Mouse (Mus musculus) left cerebral cortex, adult 9 months (tissue): Measurements from ENCODE around the gene Plagl1.
A peak's percentile ranks its signal among the peaks of the same experiment; 100 is the strongest.

Experiments used
- DNase-seq, 2 experiments: peaks; one replicate each; pipeline ENCODE4 v3.0.0; 2022; ENCODE audit warnings: low spot score in 2 of 2

The Plagl1 gene

GRCm38 (mm10) chr10:13135276-13135675, 75.0 kb downstream of the Plagl1 start:
- DNase-seq: no peak

- DNase-seq: no peak
These were observed 75.4 kb downstream of the Plagl1 start for GRCm38 (mm10) chr10:13135751-13136150.

GRCm38 (mm10) chr10:13137906-13138305, 77.6 kb downstream of the Plagl1 start:
- DNase-seq: no peak

DNA sequence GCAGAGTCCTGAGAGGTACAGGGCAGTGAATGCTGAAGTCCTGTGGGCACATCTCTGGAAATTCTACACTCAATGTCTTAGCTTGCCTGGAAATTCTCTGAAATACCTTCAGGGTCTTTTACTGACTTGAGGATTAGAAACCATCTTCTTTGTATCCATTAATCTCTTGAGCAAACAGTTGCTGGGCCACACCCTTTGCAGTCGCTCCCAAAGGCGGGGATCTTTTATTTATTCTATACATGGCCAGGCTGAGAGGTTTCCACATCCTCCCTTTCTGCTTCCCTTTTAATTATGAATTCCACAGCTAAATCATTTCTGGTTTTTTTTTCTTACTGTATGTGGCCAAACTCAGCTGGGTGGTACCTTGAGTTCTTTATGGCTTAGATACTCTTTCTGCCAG, 80.1 kb downstream of the Plagl1 start:
- DNase-seq: no peak

GRCm38 (mm10) chr10:13150435-13150834, 90.1 kb downstream of the Plagl1 start:
- no peak for DNase-seq

DNA sequence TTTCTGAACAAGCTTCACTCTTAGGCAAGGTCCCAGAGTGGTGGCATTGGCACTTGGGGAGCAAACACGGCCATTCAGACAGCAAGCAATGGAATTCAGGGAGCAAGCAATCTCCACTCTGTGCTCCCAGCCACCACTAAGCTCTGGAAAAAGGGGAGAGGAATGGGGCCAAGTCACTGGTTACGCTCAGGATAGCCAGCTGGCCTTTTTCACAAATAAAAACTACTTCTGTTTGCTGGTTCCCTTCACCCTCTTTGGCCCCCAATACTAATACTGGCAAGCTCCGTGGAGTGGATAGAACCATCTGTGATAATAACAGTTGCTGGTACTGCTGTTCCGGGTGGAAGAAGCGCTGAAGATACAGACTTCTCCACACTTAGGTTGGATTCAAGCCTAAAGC, 91.0 kb downstream of the Plagl1 start:
- peak in 1 of 2 experiments; percentile 5 for DNase-seq

DNA sequence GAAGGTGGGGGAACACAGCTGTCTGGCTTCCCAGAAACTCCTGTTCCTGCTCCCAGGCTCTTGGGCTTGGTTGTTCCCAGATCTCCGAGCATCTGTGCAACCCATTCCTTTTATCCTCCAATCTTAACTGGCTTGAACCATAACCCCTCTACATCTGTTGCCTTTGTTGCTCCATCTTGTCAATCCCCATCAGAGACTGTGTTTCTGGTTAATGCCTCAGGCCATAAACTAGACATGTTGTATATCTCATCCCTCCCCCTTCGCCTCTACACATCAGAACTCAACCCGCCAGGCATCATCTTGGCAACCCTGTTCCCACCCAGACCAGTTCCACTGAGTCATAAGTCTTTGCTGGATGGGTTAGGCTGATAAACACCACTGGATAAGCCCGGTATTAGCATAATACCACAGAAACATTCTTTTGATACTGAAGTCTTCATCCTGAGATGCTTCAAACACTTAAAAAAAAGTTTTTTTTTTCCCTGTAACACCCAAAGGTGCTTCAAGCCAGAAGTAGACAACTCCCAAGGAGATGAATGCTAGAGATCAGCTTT, 92.6 kb downstream of the Plagl1 start:
- DNase-seq: no peak

DNA sequence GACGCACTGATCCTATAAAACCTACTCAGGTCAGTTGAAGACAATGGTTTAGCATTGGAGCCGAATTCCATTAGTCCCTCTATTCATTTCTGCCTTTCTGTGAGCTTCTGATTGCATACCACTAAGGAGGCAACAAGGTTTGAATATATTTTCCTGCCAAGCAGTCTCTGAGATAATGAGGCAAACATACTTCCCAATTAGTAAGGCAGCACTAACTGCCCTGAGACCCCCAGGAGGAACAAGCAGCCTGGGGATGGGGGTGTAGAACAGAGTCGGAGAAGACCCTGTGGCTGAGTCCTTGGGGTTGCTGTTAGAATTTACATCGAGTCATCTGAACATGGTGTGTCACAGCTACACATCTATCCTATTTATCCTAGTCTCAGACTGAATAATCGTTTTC, 95.1 kb downstream of the Plagl1 start:
- DNase-seq: no peak

DNA sequence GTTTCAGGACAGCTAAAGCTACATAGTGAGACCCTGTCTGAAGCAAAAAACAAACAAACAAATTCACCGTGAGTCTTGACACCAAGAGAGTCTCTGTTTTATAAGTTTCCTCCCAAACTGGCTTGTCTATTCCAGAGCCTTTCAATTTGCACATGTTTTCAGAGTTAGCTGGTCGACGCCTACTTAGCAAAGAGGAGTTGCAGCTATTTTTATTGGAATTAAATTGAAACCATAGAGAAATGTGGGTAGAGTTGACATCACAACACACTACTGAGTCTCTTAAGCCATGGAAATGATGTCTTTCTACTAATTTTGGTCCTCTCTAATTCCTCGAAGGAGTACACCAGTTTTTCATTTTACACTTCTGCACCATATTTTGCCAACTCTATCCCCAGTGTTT, 100.6 kb downstream of the Plagl1 start:
- no peak for DNase-seq

DNA sequence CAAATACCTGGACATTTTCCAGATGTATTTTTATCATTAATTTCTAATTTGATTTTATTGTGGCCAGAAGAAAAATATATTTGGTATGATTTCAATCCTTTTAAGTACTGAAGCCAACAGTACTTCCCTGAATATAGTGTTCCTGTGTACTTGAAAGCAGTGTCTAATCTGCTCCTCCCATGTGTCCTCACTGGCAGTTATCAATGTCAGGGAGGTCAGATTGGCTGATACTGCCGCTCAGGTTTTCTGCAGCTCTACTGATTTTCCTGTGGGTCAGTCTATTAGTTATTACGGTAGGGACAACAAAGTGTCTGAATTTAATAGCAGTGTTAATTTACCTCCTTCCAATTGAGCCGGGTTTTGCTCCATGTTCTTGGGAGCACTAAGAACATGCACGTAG, 101.7 kb downstream of the Plagl1 start:
- DNase-seq: no peak

DNA sequence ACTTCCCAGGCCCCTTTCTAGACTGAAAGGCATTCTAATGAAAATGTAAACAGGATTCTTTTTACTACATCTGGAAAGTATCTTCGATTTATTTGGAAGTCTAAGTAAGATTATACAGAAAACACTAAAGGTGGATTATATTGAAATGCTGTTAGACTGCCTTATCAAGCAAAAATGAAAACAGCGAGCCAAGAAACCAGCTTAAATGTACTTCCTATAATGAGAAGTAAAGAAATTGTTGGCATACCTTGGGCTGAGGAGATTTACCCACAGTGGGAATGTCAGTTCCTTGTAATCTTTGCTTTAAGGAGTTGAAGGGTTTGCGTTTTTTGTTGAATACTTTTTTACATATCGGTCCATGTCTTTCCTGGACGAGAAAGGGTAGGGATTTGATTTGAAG, 108.2 kb downstream of the Plagl1 start:
- DNase-seq: no peak

DNA sequence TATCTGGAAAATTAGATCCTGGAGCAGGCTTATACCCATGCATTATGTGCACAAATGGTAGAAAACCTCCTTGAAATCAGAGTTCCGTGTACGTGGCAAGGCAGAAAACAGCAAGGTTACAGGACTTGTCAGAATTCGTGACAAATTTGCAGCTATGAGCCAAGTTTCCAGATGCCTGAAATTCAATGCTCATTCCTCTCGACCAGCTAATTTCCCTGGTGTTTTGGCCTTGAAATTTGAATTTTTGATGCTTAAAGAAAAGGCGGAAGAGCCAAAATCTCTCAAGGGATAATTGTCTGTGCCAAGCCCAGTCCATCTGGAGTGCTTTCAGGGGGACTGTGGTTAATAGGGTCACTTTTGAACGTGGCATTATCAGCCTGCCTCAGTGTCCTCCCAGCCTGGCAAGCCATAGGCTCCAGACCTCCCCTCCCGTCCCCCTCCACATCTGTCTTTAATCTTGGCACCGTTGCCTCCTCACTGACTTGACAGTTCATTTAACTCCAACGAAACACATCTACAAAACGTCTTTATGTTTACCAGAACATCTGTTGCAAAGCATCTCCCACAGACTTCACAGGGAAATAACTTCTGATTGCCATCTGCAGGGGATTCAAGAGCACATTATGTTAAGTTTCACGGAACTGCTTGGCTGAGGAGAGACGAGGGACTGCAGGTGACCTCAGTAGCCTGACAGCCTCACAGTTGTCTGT, 110.6 kb downstream of the Plagl1 start:
- no peak for DNase-seq

DNA sequence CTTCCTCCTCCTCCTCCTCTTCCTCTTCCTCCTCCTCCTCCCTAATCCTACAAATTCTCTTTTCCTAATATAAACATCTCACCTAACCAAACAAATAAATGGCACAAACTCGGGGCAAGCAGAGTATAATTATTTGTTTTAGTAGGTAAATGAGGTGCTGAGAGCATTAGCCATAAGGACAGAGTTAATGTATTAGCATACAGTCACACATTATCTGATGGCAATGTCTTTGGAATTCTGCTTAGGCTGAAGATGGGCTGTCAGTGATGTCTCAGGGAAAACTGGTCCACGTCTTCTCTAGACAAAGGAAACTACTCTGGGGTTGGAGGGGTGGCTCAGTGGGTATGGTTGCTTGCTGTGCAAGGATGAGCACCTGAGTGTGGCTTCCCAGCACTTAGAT, 111.2 kb downstream of the Plagl1 start:
- DNase-seq: no peak

DNA sequence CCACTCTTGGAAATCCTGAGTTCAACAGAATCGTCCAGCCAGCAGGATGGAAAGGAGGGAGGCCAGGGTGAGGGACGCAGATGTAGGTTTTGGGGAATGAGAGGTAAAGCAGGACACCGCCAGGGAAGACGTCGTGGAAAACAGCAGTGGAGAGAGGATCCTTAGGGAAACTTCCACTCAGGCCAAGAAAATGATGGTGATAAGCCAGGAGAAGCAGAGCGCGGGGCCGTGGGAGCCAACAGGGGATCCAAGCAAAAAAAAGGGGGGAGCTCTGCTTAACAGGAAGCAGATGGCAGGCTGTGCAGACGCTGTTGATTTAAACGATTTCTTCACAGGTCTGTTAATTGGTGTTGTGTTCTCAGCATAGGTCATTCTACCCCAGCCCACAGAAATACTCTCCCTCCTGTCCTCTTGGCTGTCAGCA, 112.5 kb downstream of the Plagl1 start:
- DNase-seq: no peak

DNA sequence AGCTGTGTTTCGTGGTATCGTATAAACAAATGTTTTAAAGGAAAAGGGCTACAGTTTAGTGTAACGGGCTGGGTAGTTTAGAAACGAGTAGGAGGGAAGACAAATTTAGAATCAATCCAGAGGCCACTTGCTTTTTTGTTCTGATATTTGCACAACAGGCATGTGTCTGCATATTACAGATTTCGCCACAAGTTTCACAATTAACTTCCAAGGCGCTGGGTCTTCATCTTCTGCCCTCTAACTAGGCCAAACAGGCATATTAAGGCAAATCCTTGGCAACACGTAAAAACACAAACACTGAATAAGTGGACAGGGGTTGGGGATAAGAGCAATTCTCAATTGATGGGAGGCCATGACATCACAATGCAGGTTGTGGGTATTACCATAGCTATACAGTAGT, 115.6 kb downstream of the Plagl1 start:
- no peak for DNase-seq

DNA sequence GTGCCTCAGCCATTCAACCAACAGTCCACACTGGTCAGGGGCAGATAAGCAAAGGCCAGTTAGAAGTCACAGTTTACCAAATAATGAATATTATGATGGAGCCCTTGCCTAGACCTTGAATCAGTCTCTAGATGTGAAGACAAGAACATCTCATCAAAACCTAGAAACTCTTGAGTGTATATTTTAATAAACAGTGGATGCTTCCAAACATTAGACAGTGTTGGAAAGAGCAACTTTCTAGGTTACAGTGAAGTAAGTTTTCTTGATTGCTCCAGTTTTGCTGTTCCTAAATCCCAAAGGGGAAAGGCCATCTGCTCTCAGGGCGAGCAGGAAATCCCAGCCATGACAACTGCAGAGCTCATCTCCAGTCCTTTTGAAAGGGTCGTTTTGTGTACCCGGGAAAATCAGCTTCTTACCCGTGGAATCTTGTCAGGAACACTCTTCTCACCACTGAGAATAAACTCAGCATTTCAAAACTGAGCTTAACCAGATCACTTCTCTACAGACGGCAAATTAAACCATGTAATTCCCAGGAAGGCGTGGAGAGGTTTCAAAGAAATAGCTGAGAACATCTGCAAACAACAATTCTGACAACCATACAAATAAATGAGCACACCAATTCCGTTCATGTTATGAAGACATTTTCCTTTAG, 117.8 kb downstream of the Plagl1 start, which contains the start of gene Zc2hc1b:
TSS of gene Zc2hc1b (minus strand) at position 51 of the 652 bp plus-strand sequence.
- no peak for DNase-seq

DNA sequence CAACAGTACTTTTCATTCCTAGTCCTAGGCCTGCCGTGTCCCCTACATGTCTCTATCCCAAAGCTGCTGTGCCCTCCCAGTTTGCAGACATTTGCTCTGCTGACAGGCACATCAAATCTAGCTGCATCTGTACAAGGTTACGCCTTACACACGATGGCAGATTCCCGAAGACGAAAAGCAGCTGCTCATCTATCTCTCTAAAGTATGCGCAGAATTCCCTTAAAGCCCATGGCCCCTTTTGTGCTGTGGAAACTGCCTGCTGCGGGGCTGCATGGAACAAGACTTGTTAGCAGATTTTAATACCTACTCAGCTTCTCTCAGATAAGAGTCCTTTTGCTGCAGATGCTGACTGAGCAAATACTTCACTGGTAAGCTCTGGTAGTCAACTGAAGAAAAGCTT, 119.9 kb downstream of the Plagl1 start:
- no peak for DNase-seq
